Mouse (Mus musculus): ENCODE results near the gene Zscan12. TPM values are rescaled to one million over a fixed set of nuclear protein-coding genes. Genes with fewer than 3 reads are reported as not detected.

The Zscan12 gene
- polyA plus RNA-seq, 1 experiment from 2014 or later = 15.5 TPM

GRCm38 (mm10) chr13:21414231-21415212 is 51.9 kb downstream of the Zscan12 start:
- H3K27me3 ChIP-seq (replicated peaks; ENCODE audit: control insufficient read depth, insufficient read depth, low read length) = no peaks in the 10 kb centered on the region
- ATAC-seq = no peak
- no peaks in the 10 kb centered on the region for H3K4me1 ChIP-seq (replicated peaks; ENCODE audit: control insufficient read depth, insufficient read depth, low read length)
- no peak overlapping the region for H3K4me3 ChIP-seq (replicated peaks; ENCODE audit: low read length)
- no peak overlapping the region for H3K9ac ChIP-seq (replicated peaks; ENCODE audit: low read depth, low read length)
- H3K9me3 ChIP-seq (ENCODE audit: control insufficient read depth, low read length) = no peaks in the 10 kb centered on the region
- no peak overlapping the region for H3K27ac ChIP-seq (ENCODE audit: low read length)
- WGBS = 70% methylated on average over 14 of the region's 15 CpGs
- no peaks in the 10 kb centered on the region for H3K36me3 ChIP-seq (ENCODE audit: control insufficient read depth, insufficient read depth)
- H3K4me2 ChIP-seq (ENCODE audit: low read length) = no peak overlapping the region

- H3K4me1 ChIP-seq (replicated peaks; ENCODE audit: control insufficient read depth, insufficient read depth, low read length) = no peaks in the 10 kb centered on the region
- no peak for ATAC-seq
- 81% methylated on average over 4 of the region's 4 CpGs for whole genome bisulfite sequencing
- H3K36me3 ChIP-seq (ENCODE audit: control insufficient read depth, insufficient read depth) = no peaks in the 10 kb centered on the region
- no peak overlapping the region for H3K27ac ChIP-seq (ENCODE audit: low read length)
- H3K9ac ChIP-seq (replicated peaks; ENCODE audit: low read depth, low read length) = no peak overlapping the region
- H3K4me3 ChIP-seq (replicated peaks; ENCODE audit: low read length) = no peak overlapping the region
- H3K27me3 ChIP-seq (replicated peaks; ENCODE audit: control insufficient read depth, insufficient read depth, low read length) = no peaks in the 10 kb centered on the region
- H3K4me2 ChIP-seq (ENCODE audit: low read length) = no peak overlapping the region
- no peaks in the 10 kb centered on the region for H3K9me3 ChIP-seq (ENCODE audit: control insufficient read depth, low read length)
Measured at GRCm38 (mm10) chr13:21415266-21415665, 52.6 kb downstream of the Zscan12 start.

- H3K27ac ChIP-seq (ENCODE audit: low read length) = no peak overlapping the region
- 92% methylated on average over 2 of the region's 2 CpGs for WGBS
- H3K4me1 ChIP-seq (replicated peaks; ENCODE audit: control insufficient read depth, insufficient read depth, low read length) = no peaks in the 10 kb centered on the region
- no peak overlapping the region for H3K9ac ChIP-seq (replicated peaks; ENCODE audit: low read depth, low read length)
- no peaks in the 10 kb centered on the region for H3K36me3 ChIP-seq (ENCODE audit: control insufficient read depth, insufficient read depth)
- no peaks in the 10 kb centered on the region for H3K9me3 ChIP-seq (ENCODE audit: control insufficient read depth, low read length)
- no peak for ATAC-seq
- no peak overlapping the region for H3K4me3 ChIP-seq (replicated peaks; ENCODE audit: low read length)
- H3K27me3 ChIP-seq (replicated peaks; ENCODE audit: control insufficient read depth, insufficient read depth, low read length) = no peaks in the 10 kb centered on the region
- H3K4me2 ChIP-seq (ENCODE audit: low read length) = no peak overlapping the region
Measured at GRCm38 (mm10) chr13:21415750-21416149, 53.1 kb downstream of the Zscan12 start.

DNA sequence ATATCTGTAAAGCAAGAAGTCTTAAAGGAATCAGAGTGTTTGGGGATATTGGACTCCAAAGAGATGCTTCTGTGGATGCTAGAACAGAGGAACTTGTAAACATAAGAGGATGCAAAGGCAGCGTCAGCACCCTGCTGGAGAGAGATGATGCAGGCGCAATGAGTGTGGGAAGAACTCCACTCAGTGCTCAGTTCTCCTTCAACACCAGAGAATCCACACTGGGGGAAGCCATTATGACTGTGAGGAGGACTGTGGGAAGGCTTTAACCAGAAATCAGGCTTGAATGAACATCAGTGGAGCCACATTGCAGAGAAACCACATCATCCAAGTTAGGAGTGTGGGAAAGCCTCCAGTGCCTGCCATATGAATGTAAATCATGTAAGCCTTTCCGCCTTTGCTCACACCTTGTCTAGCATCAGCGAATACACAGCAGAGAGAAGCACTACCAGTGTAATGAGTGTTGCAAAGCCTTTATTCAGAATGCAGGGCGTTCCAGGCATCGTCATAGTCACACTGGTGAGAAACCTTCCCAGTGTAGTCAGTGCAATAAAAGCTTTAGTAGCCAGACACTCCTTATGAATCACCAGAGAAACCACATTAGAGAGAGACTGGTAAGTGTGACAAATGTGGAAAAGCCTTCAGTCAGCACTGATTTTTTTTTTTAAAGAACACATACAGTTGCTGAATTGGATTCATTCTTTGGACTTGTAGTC is 54.8 kb downstream of the Zscan12 start:
- ATAC-seq = no peak
- WGBS = 86% methylated on average over 6 of the region's 6 CpGs
- H3K9me3 ChIP-seq (ENCODE audit: control insufficient read depth, low read length) = no peaks in the 10 kb centered on the region
- H3K4me3 ChIP-seq (replicated peaks; ENCODE audit: low read length) = no peak overlapping the region
- no peak overlapping the region for H3K9ac ChIP-seq (replicated peaks; ENCODE audit: low read depth, low read length)
- H3K27ac ChIP-seq (ENCODE audit: low read length) = no peak overlapping the region
- H3K4me1 ChIP-seq (replicated peaks; ENCODE audit: control insufficient read depth, insufficient read depth, low read length) = no peaks in the 10 kb centered on the region
- H3K4me2 ChIP-seq (ENCODE audit: low read length) = no peak overlapping the region
- no peaks in the 10 kb centered on the region for H3K27me3 ChIP-seq (replicated peaks; ENCODE audit: control insufficient read depth, insufficient read depth, low read length)
- no peaks in the 10 kb centered on the region for H3K36me3 ChIP-seq (ENCODE audit: control insufficient read depth, insufficient read depth)

DNA sequence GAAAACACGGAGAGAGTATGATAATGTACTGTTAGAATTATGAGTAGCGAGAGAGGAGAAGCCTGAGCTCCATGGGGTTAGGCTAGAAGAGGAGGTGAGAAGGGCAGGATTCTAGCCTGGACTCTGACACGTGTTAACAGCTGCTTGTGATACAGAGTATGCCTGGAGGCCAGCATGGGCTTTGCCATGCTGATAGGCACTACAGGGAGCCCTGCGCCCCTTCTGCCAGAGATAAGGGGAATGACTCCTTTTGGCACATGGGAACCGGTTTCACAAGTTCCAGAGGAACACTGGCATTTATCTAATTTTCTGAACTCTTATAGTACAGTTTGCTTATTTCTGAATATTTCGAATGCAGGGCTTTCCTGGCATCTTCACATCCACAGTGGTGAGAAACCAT is 56.2 kb downstream of the Zscan12 start:
- Histone ChIP-seq H3K9me3 (ENCODE audit: control insufficient read depth, low read length) (no peaks in the 10 kb centered on the region), H3K27me3 (replicated peaks; ENCODE audit: control insufficient read depth, insufficient read depth, low read length) (no peaks in the 10 kb centered on the region), H3K4me3 (replicated peaks; ENCODE audit: low read length) (no peak overlapping the region), H3K4me1 (replicated peaks; ENCODE audit: control insufficient read depth, insufficient read depth, low read length) (no peaks in the 10 kb centered on the region), H3K27ac (ENCODE audit: low read length) (no peak overlapping the region), H3K36me3 (ENCODE audit: control insufficient read depth, insufficient read depth) (no peaks in the 10 kb centered on the region), H3K9ac (replicated peaks; ENCODE audit: low read depth, low read length) (no peak overlapping the region), H3K4me2 (ENCODE audit: low read length) (no peak overlapping the region)
- WGBS = 77% methylated on average over 6 of the region's 6 CpGs
- no peak for ATAC-seq

Small RNA genes lying within 50 kb of the gene (microRNA-seq; reads per million reads assigned to microRNA genes)
- not detected for gene Mir6942

Other genes starting within 250 kb of the Zscan12 start
- gene Olfr263, start 233.2 kb upstream of the Zscan12 start, polyA plus RNA-seq (2015; fragmentation: Nextera tagmentation; extraction: Ambion mirVana) = not detected in 2 replicates
- not detected in 2 replicates for gene Olfr1368, start 217.0 kb upstream of the Zscan12 start, polyA plus RNA-seq (2015; fragmentation: Nextera tagmentation; extraction: Ambion mirVana)
- gene Trim27, start 183.4 kb upstream of the Zscan12 start, polyA plus RNA-seq (2015; fragmentation: Nextera tagmentation; extraction: Ambion mirVana) = 89.7 and 96.6 TPM in 2 replicates
- gene Gpx5, start 70.1 kb upstream of the Zscan12 start, polyA plus RNA-seq (2015; fragmentation: Nextera tagmentation; extraction: Ambion mirVana) = not detected in 2 replicates
- not detected in 2 replicates for gene Gpx6, start 50.7 kb upstream of the Zscan12 start, polyA plus RNA-seq (2015; fragmentation: Nextera tagmentation; extraction: Ambion mirVana)
- gene Olfr1367, start 15.9 kb upstream of the Zscan12 start, polyA plus RNA-seq (2015; fragmentation: Nextera tagmentation; extraction: Ambion mirVana) = not detected in 2 replicates
- gene Zkscan3, start 39.9 kb downstream of the Zscan12 start, polyA plus RNA-seq (2015; fragmentation: Nextera tagmentation; extraction: Ambion mirVana) = 92.6 and 93.3 TPM in 2 replicates
- 2.0 and 3.4 TPM in 2 replicates for gene Pgbd1, start 78.2 kb downstream of the Zscan12 start, polyA plus RNA-seq (2015; fragmentation: Nextera tagmentation; extraction: Ambion mirVana)
- 16.2 and 22.1 TPM in 2 replicates for gene Zscan26, start 90.9 kb downstream of the Zscan12 start, polyA plus RNA-seq (2015; fragmentation: Nextera tagmentation; extraction: Ambion mirVana)
- 2.8 and 4.3 TPM in 2 replicates for gene Nkapl, start 105.7 kb downstream of the Zscan12 start, polyA plus RNA-seq (2015; fragmentation: Nextera tagmentation; extraction: Ambion mirVana)
- 10.1 and 10.7 TPM in 2 replicates for gene Zkscan4, start 116.1 kb downstream of the Zscan12 start, polyA plus RNA-seq (2015; fragmentation: Nextera tagmentation; extraction: Ambion mirVana)
- not detected in 2 replicates for gene Gm10065, start 116.6 kb downstream of the Zscan12 start, polyA plus RNA-seq (2015; fragmentation: Nextera tagmentation; extraction: Ambion mirVana)
- gene AK157302, start 132.4 kb downstream of the Zscan12 start, polyA plus RNA-seq (2015; fragmentation: Nextera tagmentation; extraction: Ambion mirVana) = 0.35 and 0.48 TPM in 2 replicates
- gene Gm11273, start 138.6 kb downstream of the Zscan12 start, polyA plus RNA-seq (2015; fragmentation: Nextera tagmentation; extraction: Ambion mirVana) = 7.4 and 8.0 TPM in 2 replicates
- gene Zkscan8, start 168.3 kb downstream of the Zscan12 start, polyA plus RNA-seq (2015; fragmentation: Nextera tagmentation; extraction: Ambion mirVana) = 6.9 and 8.0 TPM in 2 replicates
- 0.15 and 0.29 TPM in 2 replicates for gene Olfr1366, start 180.0 kb downstream of the Zscan12 start, polyA plus RNA-seq (2015; fragmentation: Nextera tagmentation; extraction: Ambion mirVana)
- 0.07 TPM in 1 of 2 replicates, not detected in the other for gene Olfr1535, start 197.1 kb downstream of the Zscan12 start, polyA plus RNA-seq (2015; fragmentation: Nextera tagmentation; extraction: Ambion mirVana)
- gene Olfr1364, start 218.9 kb downstream of the Zscan12 start, polyA plus RNA-seq (2015; fragmentation: Nextera tagmentation; extraction: Ambion mirVana) = not detected in 2 replicates